Mouse (Mus musculus) ES-E14 (cell line): ENCODE measurements around the gene Pygo2. TPM values are rescaled to one million over a fixed set of nuclear protein-coding genes. Genes with fewer than 3 reads are reported as not detected.

Experiments used
- DNase-seq: peaks from one replicate; pipeline ENCODE4 v3.0.0-alpha.2; 2013; ENCODE audit warnings: low read depth, low spot score
- H3K27ac ChIP-seq: 2 replicates; pipeline ENCODE4 v1.5.1; 2012; ENCODE audit warnings: low read depth, mild to moderate bottlenecking, low read length, moderate library complexity, mixed read lengths; ENCODE audit not compliant: poor library complexity, insufficient read depth, severe bottlenecking
- H3K36me3 ChIP-seq: 2 replicates; pipeline ENCODE4 v1.6.1; 2012; ENCODE audit warnings: mild to moderate bottlenecking, low read length, moderate library complexity, mixed read lengths; ENCODE audit not compliant: control insufficient read depth, poor library complexity, insufficient read depth, severe bottlenecking
- H3K4me1 ChIP-seq, 2 experiments: fragments of 150-350 bp in 1 of 2; sonication (generic) in 1 of 2; 2 replicates each; pipeline ENCODE4 v1.6.1; 2012; ENCODE audit warnings: low read length in 2 of 2, mild to moderate bottlenecking in 1 of 2, mixed read lengths in 1 of 2; ENCODE audit not compliant: control insufficient read depth in 2 of 2, insufficient read depth in 2 of 2, poor library complexity in 1 of 2
- H3K4me3 ChIP-seq, 2 experiments: fragments of 150-350 bp in 1 of 2; sonication (generic) in 1 of 2; 2 replicates each; pipeline ENCODE4 v1.5.1; 2012; ENCODE audit warnings: low read length in 2 of 2, low read depth in 1 of 2, mild to moderate bottlenecking in 1 of 2, mixed read lengths in 1 of 2; ENCODE audit not compliant: insufficient read depth in 1 of 2, poor library complexity in 1 of 2, severe bottlenecking in 1 of 2
- H3K9ac ChIP-seq: 2 replicates; pipeline ENCODE4 v1.6.1; 2012; ENCODE audit warnings: low read depth, mild to moderate bottlenecking, low read length, mixed read lengths; ENCODE audit not compliant: poor library complexity, insufficient read depth, severe bottlenecking
- H3K9me3 ChIP-seq: fragments of 150-350 bp; sonication (generic); 2 replicates; pipeline ENCODE4 v1.6.1; 2012; ENCODE audit warnings: low read depth, mild to moderate bottlenecking, low read length; ENCODE audit not compliant: control insufficient read depth, insufficient read depth
- CHD2 ChIP-seq: IDR thresholded peaks from 2 replicates; pipeline ENCODE4 v1.6.1; 2014; ENCODE audit warnings: mild to moderate bottlenecking, low read depth, low read length, inconsistent platforms
- HCFC1 ChIP-seq: IDR thresholded peaks from 2 replicates; pipeline ENCODE4 v1.6.1; 2012; ENCODE audit warnings: low read length, inconsistent platforms, borderline replicate concordance; ENCODE audit not compliant: insufficient read depth
- MAFK ChIP-seq: IDR thresholded peaks from 2 replicates; pipeline ENCODE4 v1.6.1; 2014; ENCODE audit warnings: mild to moderate bottlenecking, low read depth, low read length, inconsistent platforms; ENCODE audit not compliant: insufficient read depth
- ZC3H11A ChIP-seq: IDR thresholded peaks from 2 replicates; pipeline ENCODE4 v1.6.1; 2012; ENCODE audit warnings: low read depth, mild to moderate bottlenecking, inconsistent platforms, low read length, borderline replicate concordance
- ZNF384 ChIP-seq: IDR thresholded peaks from 2 replicates; pipeline ENCODE4 v1.6.1; 2012; ENCODE audit warnings: low read depth, low read length, inconsistent platforms
- in situ Hi-C, 2 experiments: fragments of 600-800 bp; cut with MboI; formaldehyde crosslinking; loops; one replicate each; pipeline ENCODE4 v1.15.1; 2025; ENCODE audit warnings: low sequenced_read_pairs in 2 of 2, inconsistent platforms in 1 of 2; ENCODE audit not compliant: unreplicated experiment in 2 of 2
- total RNA-seq: library from RNA; depleted of rRNA; stranded (reverse); fragments of 300-350 nt; gene quantifications from 2 replicates; pipeline ENCODE4 v1.2.3, GENCODE M21; 2012; rRNA removed

Pygo2 gene
- total RNA-seq, 1 experiment, result 39.2 TPM

- Histone ChIP-seq H3K4me1 (no peaks in the 10 kb centered on the region), H3K36me3 (no peaks in the 10 kb centered on the region), H3K9me3 (no peaks in the 10 kb centered on the region), H3K27ac (no peak overlapping the region), H3K4me3 (no peak overlapping the region), H3K9ac (no peak overlapping the region)
- in situ Hi-C loops, result no loop called here
- TF ChIP-seq ZNF384 (no peak), ZC3H11A (no peak), MAFK (no peak), HCFC1 (no peak), CHD2 (no peak)
- DNase-seq, result no peak
Measured at GRCm38 (mm10) chr3:89482249-89482648, 52.2 kb downstream of the Pygo2 start.

Other genes starting within 250 kb of the Pygo2 start
- gene Fam189b, start 247.1 kb upstream of the Pygo2 start, total RNA-seq, result 8.6 and 9.3 TPM in 2 replicates
- 69.3 and 89.7 TPM in 2 replicates for gene Gba, start 227.3 kb upstream of the Pygo2 start, total RNA-seq
- 36.9 and 46.9 TPM in 2 replicates for gene Thbs3, start 215.0 kb upstream of the Pygo2 start, total RNA-seq
- gene Mtx1, start 203.1 kb upstream of the Pygo2 start, total RNA-seq, result 234 and 251 TPM in 2 replicates
- gene Muc1, start 201.2 kb upstream of the Pygo2 start, total RNA-seq, result 3.0 and 3.9 TPM in 2 replicates
- 113 and 134 TPM in 2 replicates for gene Krtcap2, start 184.2 kb upstream of the Pygo2 start, total RNA-seq
- gene Trim46, start 183.9 kb upstream of the Pygo2 start, total RNA-seq, result 3.1 and 5.3 TPM in 2 replicates
- gene Dpm3, start 170.9 kb upstream of the Pygo2 start, total RNA-seq, result 207 and 297 TPM in 2 replicates
- 17.0 and 27.0 TPM in 2 replicates for gene Slc50a1, start 159.6 kb upstream of the Pygo2 start, total RNA-seq
- 2.1 and 9.5 TPM in 2 replicates for gene Efna1, start 149.1 kb upstream of the Pygo2 start, total RNA-seq
- 7.5 and 12.5 TPM in 2 replicates for gene Efna3, start 107.2 kb upstream of the Pygo2 start, total RNA-seq
- 24.0 and 41.9 TPM in 2 replicates for gene Efna4, start 92.2 kb upstream of the Pygo2 start, total RNA-seq
- gene Adam15, start 80.2 kb upstream of the Pygo2 start, total RNA-seq, result 56.3 and 59.1 TPM in 2 replicates
- not detected in 2 replicates for gene Dcst2, start 68.2 kb upstream of the Pygo2 start, total RNA-seq
- 0.09 and 0.16 TPM in 2 replicates for gene Dcst1, start 65.0 kb upstream of the Pygo2 start, total RNA-seq
- 11.8 and 13.0 TPM in 2 replicates for gene Zbtb7b, start 35.4 kb upstream of the Pygo2 start, total RNA-seq
- gene Lenep, start 27.4 kb upstream of the Pygo2 start, total RNA-seq, result not detected in 2 replicates
- 20.3 and 20.9 TPM in 2 replicates for gene Flad1, start 18.3 kb upstream of the Pygo2 start, total RNA-seq
- gene Cks1b, start 11.8 kb upstream of the Pygo2 start, total RNA-seq, result 162 and 190 TPM in 2 replicates
- 66.9 and 72.0 TPM in 2 replicates for gene Shc1, start 11.8 kb upstream of the Pygo2 start, total RNA-seq
- gene Pbxip1, start 6.5 kb downstream of the Pygo2 start, total RNA-seq, result 19.3 and 20.8 TPM in 2 replicates
- 35.0 and 38.6 TPM in 2 replicates for gene Pmvk, start 24.3 kb downstream of the Pygo2 start, total RNA-seq
- 0.13 and 0.26 TPM in 2 replicates for gene Kcnn3, start 90.0 kb downstream of the Pygo2 start, total RNA-seq